Mouse (Mus musculus) heart, embryonic 16.5 days (tissue): ENCODE measurements around the gene Kpna3. TPM values are rescaled to one million over a fixed set of nuclear protein-coding genes. Genes with fewer than 3 reads are reported as not detected.

Experiments used
- ATAC-seq: fragments of 200-750 bp; cut with Nextera tagmentation; replicated peaks from 2 replicates; pipeline ENCODE4 v1.8.0; 2017; ENCODE audit warnings: moderate number of reproducible peaks; ENCODE audit not compliant: insufficient read depth, low FRiP score; ENCODE audit errors: extremely low read depth
- H3K27ac ChIP-seq: fragments of 300-500 bp; sonication (generic); 2 replicates; pipeline ENCODE4 v1.5.1; 2014; ENCODE audit warnings: mild to moderate bottlenecking, low read length, control low read depth, moderate library complexity
- H3K27me3 ChIP-seq: fragments of 300-500 bp; sonication (generic); 2 replicates; pipeline ENCODE4 v1.6.1; 2014; ENCODE audit warnings: low read length, mixed read lengths; ENCODE audit not compliant: control insufficient read depth, insufficient read depth
- H3K36me3 ChIP-seq: fragments of 300-500 bp; sonication (generic); 2 replicates; pipeline ENCODE4 v1.6.1; 2014; ENCODE audit not compliant: control insufficient read depth, insufficient read depth
- H3K4me1 ChIP-seq: fragments of 300-500 bp; sonication (generic); 2 replicates; pipeline ENCODE4 v1.6.1; 2014; ENCODE audit warnings: low read length, mixed read lengths; ENCODE audit not compliant: control insufficient read depth, insufficient read depth
- H3K4me2 ChIP-seq: fragments of 300-500 bp; sonication (generic); 2 replicates; pipeline ENCODE4 v1.6.1; 2014; ENCODE audit warnings: low read depth, mild to moderate bottlenecking, control low read depth, low read length
- H3K4me3 ChIP-seq: fragments of 300-500 bp; sonication (generic); 2 replicates; pipeline ENCODE4 v1.5.1; 2014; ENCODE audit warnings: mild to moderate bottlenecking, control low read depth, low read length
- H3K9ac ChIP-seq: fragments of 300-500 bp; sonication (generic); 2 replicates; pipeline ENCODE4 v1.6.1; 2014; ENCODE audit warnings: low read length, control low read depth
- H3K9me3 ChIP-seq: fragments of 300-500 bp; sonication (generic); replicated peaks from 2 replicates; pipeline ENCODE4 v1.6.1; 2016; ENCODE audit warnings: low read length; ENCODE audit not compliant: control insufficient read depth
- WGBS: fragments of 180-500 bp; shearing (Covaris S2); extraction: QIAGEN DNeasy Blood & Tissue Kit; methylation state at CpG from one replicate; pipeline ENCODE4 v1.1.7; 2014; 5-methylcytosine and 5-hydroxymethylcytosine counted together
- polyA plus RNA-seq: library from polyadenylated mRNA; unstranded; fragments of >200 nt; fragmentation: Nextera tagmentation; extraction: Ambion mirVana; gene quantifications from 2 replicates; pipeline ENCODE4 v1.2.1, GENCODE M21; 2015

Kpna3 gene
- polyA plus RNA-seq, 1 experiment from 2014 or later = 35.3 TPM

DNA sequence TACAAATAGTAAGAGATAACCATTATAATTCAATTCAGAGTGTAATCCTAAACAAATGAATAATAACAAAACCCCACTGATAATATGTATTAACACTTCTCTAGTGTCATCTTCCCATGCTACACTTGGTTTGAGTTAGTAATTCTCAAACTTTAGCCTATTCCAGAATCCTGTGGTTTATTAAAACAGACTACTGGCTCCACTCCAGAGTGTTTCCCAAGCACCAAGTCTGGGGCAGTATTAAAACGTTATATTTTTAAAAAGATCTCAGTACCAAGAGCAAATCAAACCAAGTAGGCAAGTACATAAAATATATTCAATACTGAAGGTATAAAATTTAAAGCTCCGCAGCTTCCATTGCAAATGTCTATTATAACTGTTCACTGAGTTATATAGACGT, 26.0 kb downstream of the Kpna3 start:
- no peaks in the 10 kb centered on the region for H3K36me3 ChIP-seq
- no peak overlapping the region for H3K4me2 ChIP-seq
- no peaks in the 10 kb centered on the region for H3K27me3 ChIP-seq
- H3K4me3 ChIP-seq = no peak overlapping the region
- no peak for ATAC-seq
- H3K4me1 ChIP-seq = no peaks in the 10 kb centered on the region; the same call in 1 of the 2 replicates
- H3K9me3 ChIP-seq = no peaks in the 10 kb centered on the region
- WGBS = 72% methylated on average over 3 of the region's 3 CpGs
- no peak overlapping the region for H3K9ac ChIP-seq
- no peak overlapping the region for H3K27ac ChIP-seq

DNA sequence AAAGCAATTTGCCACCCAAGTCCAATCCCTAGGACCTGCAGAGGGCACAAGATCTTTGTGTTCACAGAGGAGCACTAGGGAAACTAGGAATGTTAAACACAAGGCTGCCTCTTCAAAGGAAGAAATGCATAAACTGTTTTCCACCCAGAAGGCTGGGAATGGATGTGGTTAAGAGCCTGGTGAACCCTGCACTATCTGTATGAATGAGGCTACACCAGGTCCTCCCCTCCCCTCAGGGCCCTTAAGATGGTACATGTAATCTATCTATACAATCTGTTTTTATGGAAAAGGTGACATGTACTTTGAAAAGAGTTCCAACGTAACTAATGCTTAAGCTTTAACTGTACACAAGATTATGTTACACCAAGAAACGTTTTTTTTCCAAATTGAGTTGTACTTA, 29.7 kb downstream of the Kpna3 start:
- Histone ChIP-seq H3K4me3 (no peak overlapping the region), H3K27ac (no peak overlapping the region), H3K36me3 (no peaks in the 10 kb centered on the region), H3K9me3 (no peaks in the 10 kb centered on the region), H3K4me1 (no peaks in the 10 kb centered on the region; the same call in 1 of the 2 replicates), H3K4me2 (no peak overlapping the region), H3K27me3 (no peaks in the 10 kb centered on the region), H3K9ac (no peak overlapping the region)
- no peak for ATAC-seq
- 56% methylated on average over 2 of the region's 2 CpGs for WGBS

DNA sequence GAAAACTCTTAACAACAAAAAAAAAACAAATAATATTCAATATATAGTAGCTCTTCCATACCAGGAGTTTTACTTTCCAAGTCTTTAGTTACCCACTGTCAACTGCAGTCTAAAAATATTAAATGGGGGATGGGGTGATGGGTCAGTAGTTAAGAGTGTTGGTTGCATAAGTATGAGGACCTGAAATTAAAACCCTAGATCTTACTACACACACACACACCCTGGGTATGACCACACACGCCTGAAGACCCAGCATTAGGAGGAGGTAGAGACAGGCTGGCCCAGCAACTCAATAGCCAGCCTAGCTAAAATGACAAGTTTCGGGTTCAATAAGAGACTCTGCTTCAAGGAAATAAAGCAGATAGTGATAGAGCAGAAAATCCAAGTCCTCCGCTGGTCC, 32.6 kb downstream of the Kpna3 start:
- ATAC-seq = no peak
- H3K27me3 ChIP-seq = no peaks in the 10 kb centered on the region
- peaks cover 2% of the 10 kb centered on the region; the same call in 1 of the 2 replicates for H3K36me3 ChIP-seq
- H3K9ac ChIP-seq = no peak overlapping the region
- H3K9me3 ChIP-seq = no peaks in the 10 kb centered on the region
- H3K27ac ChIP-seq = no peak overlapping the region
- no peak overlapping the region for H3K4me3 ChIP-seq
- no peaks in the 10 kb centered on the region for H3K4me1 ChIP-seq
- WGBS = 93% methylated on average over 3 of the region's 3 CpGs
- H3K4me2 ChIP-seq = no peak overlapping the region

DNA sequence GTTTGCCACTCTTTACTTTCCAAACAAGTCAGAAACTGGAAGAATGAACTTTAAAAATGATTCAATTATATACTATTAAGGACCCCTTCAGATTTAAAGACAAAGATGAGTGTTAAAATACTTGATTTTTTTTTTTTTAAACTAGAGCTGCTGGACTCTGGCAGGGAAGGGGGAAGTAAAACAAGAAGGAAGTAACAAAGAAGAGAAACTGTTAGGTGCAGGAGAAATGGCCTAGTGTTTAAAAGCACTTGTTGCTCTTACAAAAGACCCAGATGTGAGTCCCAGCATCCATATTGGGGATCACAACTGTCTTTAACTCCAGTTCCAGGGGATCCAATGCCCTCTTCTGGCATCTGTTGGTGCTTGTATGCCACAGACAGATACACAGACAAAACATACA, 33.9 kb downstream of the Kpna3 start:
- Histone ChIP-seq H3K4me2 (no peak overlapping the region), H3K27ac (no peak overlapping the region), H3K9me3 (no peaks in the 10 kb centered on the region), H3K9ac (no peak overlapping the region), H3K4me3 (no peak overlapping the region), H3K4me1 (no peaks in the 10 kb centered on the region), H3K27me3 (no peaks in the 10 kb centered on the region), H3K36me3 (peaks cover 7% of the 10 kb centered on the region; the same call in 1 of the 2 replicates)
- no peak for ATAC-seq

DNA sequence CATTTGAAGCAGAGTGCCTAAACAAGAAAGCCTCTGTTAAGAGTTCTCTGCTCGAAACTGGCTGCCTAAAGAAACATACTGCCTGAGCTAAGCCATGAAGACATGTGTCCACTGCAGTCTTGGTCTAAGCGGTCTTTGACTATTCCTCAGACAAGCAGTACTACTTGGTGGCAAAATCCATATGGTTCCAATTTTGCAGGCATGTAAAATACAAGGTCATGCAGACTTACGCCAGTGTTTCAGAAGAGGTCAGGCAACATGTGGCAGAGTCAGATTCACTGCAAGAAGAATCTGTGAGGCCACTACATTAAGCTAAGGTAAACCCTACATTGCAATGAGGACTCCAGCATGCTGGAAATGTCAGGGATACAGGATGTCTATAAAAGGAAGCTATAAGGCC, 34.7 kb downstream of the Kpna3 start:
- Histone ChIP-seq H3K9me3 (no peaks in the 10 kb centered on the region), H3K4me2 (no peak overlapping the region), H3K9ac (no peak overlapping the region), H3K27me3 (no peaks in the 10 kb centered on the region), H3K4me1 (no peaks in the 10 kb centered on the region), H3K4me3 (no peak overlapping the region), H3K27ac (no peak overlapping the region), H3K36me3 (peaks cover 11% of the 10 kb centered on the region; the same call in 1 of the 2 replicates)
- 89% methylated on average over 3 of the region's 3 CpGs for WGBS
- ATAC-seq = no peak

DNA sequence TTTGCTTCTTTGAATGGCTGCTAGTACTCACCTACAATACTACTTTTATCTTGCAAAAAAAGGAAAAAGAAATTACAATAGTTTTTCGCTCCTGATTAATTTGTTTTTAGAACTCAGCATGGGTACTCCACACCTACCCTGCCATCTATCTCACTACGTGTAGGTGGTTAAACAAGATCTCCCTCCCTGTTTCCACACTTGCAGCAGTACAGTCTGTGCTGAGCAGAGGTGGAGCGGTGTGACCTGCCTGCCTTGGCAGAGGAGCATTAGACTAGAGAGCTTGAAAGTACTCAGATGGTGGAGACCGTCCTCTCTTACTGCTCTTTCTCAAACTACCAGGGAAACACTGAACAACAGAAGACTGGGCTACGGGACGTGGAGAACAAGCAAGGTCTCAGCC, 44.9 kb downstream of the Kpna3 start:
- 87% methylated on average over 6 of the region's 6 CpGs for WGBS
- no peaks in the 10 kb centered on the region for H3K9me3 ChIP-seq
- no peak overlapping the region for H3K4me2 ChIP-seq
- H3K9ac ChIP-seq = no peak overlapping the region
- peaks cover 7% of the 10 kb centered on the region for H3K36me3 ChIP-seq
- no peak overlapping the region for H3K27ac ChIP-seq
- no peaks in the 10 kb centered on the region for H3K4me1 ChIP-seq
- H3K4me3 ChIP-seq = no peak overlapping the region
- H3K27me3 ChIP-seq = no peaks in the 10 kb centered on the region
- ATAC-seq = no peak

DNA sequence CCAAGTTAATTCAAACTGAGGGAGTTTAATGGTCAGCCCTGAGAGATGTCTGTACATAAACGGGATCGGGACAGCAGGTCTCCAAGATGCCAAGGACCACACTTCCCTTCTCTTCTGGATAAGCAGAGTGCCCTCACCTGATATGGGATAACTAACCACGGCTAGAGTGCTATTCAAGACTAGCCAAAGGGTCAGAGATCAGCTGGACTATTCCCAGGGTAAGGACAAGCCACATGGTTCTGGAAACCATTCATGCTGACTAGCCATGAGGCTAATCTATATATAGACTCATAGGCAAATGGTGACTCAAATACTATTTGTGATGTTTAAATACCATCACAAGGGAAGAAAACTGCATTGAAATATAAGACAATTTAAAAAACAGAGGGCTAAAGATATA, 49.1 kb downstream of the Kpna3 start:
- Histone ChIP-seq H3K4me2 (no peak overlapping the region), H3K27me3 (no peaks in the 10 kb centered on the region), H3K27ac (no peak overlapping the region), H3K9me3 (no peaks in the 10 kb centered on the region), H3K9ac (no peak overlapping the region), H3K4me3 (no peak overlapping the region), H3K36me3 (peaks cover 6% of the 10 kb centered on the region), H3K4me1 (no peaks in the 10 kb centered on the region)
- no peak for ATAC-seq
- 62% methylated on average over 3 of the region's 3 CpGs for WGBS

DNA sequence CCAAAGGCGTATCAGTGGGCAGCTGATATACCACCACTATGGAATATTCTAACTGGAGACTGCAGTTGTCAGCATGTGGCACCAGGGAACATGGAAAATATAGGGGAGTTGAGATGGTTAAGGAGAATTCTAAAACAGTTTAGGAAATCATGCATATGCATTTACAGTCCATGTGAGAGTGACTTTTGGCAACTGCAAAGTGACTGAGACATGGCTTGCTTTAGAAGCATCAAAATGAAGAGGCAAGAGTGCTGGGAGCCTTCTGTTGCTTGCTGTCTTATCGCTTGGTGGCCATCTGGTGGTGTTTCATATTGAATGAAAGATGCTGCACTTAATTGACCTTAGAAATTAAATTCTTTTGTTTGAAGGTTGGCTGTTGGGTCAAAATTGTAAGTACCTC, 72.4 kb downstream of the Kpna3 start:
- 93% methylated on average over 2 of the region's 2 CpGs for WGBS
- no peak for ATAC-seq
- no peak overlapping the region for H3K4me2 ChIP-seq
- H3K27ac ChIP-seq = no peak overlapping the region
- H3K9ac ChIP-seq = no peak overlapping the region
- H3K4me1 ChIP-seq = no peaks in the 10 kb centered on the region
- peaks cover 18% of the 10 kb centered on the region for H3K36me3 ChIP-seq
- H3K9me3 ChIP-seq = no peaks in the 10 kb centered on the region
- H3K4me3 ChIP-seq = no peak overlapping the region
- no peaks in the 10 kb centered on the region for H3K27me3 ChIP-seq

DNA sequence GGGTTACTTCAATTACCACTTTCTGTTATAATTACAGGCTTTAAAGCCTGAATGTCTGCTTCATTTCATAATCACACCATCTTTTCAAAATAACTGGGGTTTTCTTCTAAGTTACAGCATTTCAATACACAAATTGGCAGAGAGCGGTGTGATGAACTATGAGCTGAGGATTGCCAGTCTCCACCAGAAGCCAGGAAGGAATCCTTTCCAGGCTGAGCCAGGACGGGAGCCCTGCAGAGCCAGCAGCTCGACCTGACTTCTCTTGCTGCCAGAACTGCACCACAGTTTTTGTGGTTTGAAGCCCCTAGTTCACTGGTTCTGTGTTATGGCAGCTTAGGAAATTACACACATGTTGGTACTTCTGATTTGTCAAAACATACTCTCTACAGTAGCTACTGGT, 75.0 kb downstream of the Kpna3 start:
- WGBS = 87% methylated on average over 3 of the region's 3 CpGs
- no peak for ATAC-seq

DNA sequence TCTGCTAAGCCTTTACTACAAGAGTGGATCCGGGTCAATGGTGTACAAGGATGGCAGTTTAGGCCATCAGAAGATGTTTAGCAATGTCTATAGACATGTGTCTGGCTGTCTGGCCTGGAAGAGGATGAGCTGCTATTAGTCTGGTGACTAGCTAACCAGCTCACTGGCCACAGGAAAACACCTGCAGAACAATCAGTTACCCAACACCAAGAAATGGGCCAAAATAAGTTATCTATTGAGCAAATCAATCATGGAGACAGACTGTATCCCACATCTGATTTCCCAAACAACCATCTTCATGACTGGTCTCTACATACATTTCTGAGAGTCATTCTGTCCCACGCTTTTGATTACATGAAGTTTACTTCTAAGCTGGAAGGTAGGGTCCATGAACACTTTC, 75.9 kb downstream of the Kpna3 start:
- Histone ChIP-seq H3K4me3 (no peak overlapping the region), H3K4me1 (peaks cover 3% of the 10 kb centered on the region), H3K27me3 (no peaks in the 10 kb centered on the region), H3K27ac (no peak overlapping the region), H3K9ac (no peak overlapping the region), H3K9me3 (no peaks in the 10 kb centered on the region), H3K4me2 (no peak overlapping the region), H3K36me3 (peaks cover 5% of the 10 kb centered on the region)
- ATAC-seq = no peak
- 91% methylated on average over 2 of the region's 2 CpGs for WGBS

More for the DNA sequence above, 75.0 kb downstream of the Kpna3 start:
- no peaks in the 10 kb centered on the region for H3K9me3 ChIP-seq
- no peak overlapping the region for H3K9ac ChIP-seq
- no peak overlapping the region for H3K4me3 ChIP-seq
- no peaks in the 10 kb centered on the region for H3K27me3 ChIP-seq
- H3K36me3 ChIP-seq = peaks cover 8% of the 10 kb centered on the region
- H3K4me2 ChIP-seq = no peak overlapping the region
- H3K27ac ChIP-seq = no peak overlapping the region
- H3K4me1 ChIP-seq = peaks cover 3% of the 10 kb centered on the region
